Mouse (Mus musculus) G1E (cell line): ENCODE results near the gene Rbm28.

ENCODE experiments used
- CTCF ChIP-seq: IDR thresholded peaks from 2 replicates; pipeline ENCODE4 v1.5.1; 2012; ENCODE audit warnings: low read depth, low read length, inconsistent platforms, mixed read lengths
- GATA1 ChIP-seq: IDR thresholded peaks from 2 replicates; pipeline ENCODE4 v1.6.1; 2012; ENCODE audit warnings: borderline replicate concordance, low read length, inconsistent platforms, mixed read lengths
- GATA2 ChIP-seq: IDR thresholded peaks from 2 replicates; pipeline ENCODE4 v1.6.1; 2012; ENCODE audit warnings: low read depth, low read length, inconsistent platforms, borderline replicate concordance
- POLR2AphosphoS5 ChIP-seq: IDR thresholded peaks from 2 replicates; pipeline ENCODE4 v1.6.1; 2012; ENCODE audit warnings: low read depth, low read length, inconsistent platforms; ENCODE audit not compliant: insufficient replicate concordance
- TAL1 ChIP-seq: conservative IDR thresholded peaks from 2 replicates; pipeline ENCODE4 v1.6.1; 2012; ENCODE audit warnings: low read depth, low read length, inconsistent platforms, mixed read lengths

DNA sequence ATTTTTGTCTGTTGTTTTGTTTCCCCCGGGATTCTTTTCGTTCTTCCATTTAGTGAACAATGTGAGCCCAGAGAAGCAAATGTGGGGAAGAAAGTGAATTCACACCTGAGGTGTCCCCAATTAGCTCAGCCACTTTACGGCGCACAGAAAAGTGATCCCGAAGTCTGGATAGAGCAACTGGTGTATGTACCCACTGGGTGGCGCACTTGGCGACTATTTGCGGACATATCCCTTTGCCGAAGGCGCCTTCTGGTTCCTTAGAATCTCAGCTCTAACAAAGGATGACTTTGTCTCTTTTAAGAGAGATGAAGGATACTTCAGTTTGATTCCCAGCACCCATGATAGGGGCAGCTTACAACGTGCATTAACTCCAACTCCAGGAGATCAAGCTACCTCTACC, 71.9 kb downstream of the Rbm28 start:
- TF ChIP-seq GATA1 (no peak), TAL1 (no peak), CTCF (no peak), POLR2AphosphoS5 (no peak), GATA2 (no peak)
